Mouse (Mus musculus) left cerebral cortex, postnatal 10 days (tissue): ENCODE measurements at regions not wholly inside any gene's neighbourhood (a gene's known extent, or its start where the extent isn't known, plus 50 kb on each side); places are given as distances from the start of the nearest gene placed in this dataset.

Experiments used
- DNase-seq, 2 experiments: peaks; one replicate each; pipeline ENCODE4 v3.0.0; 2021 to 2022; ENCODE audit warnings: low spot score in 2 of 2, mixed read lengths in 1 of 2; ENCODE audit errors: extremely low spot score in 1 of 2
- intact Hi-C: fragments of 180-260 bp; cut with DNase I; formaldehyde crosslinking; loops from one replicate; pipeline ENCODE4 v1.15.1; 2025

DNA sequence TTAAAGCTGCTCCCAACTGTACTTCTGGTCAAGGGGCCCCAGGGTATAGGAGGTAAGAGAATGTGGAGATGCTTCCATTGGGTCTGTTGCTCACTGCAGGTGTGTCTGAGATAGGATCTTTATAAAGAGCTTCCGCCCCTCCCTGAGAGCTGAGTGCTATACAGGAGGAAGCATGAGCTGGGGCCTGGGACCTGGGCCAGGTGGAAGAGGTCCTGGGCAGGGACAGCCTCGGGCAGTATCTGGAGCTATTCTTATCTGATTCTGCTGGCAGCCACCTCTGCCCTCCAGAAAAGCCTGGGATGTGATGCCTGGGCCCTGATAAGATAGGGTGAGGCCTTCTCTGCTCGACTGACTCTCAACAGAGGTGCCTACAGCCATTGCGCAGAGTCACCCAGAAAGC, 203.3 kb downstream of the Opa1 start:
- DNase-seq = no peak
- intact Hi-C loops = no loop called here

DNA sequence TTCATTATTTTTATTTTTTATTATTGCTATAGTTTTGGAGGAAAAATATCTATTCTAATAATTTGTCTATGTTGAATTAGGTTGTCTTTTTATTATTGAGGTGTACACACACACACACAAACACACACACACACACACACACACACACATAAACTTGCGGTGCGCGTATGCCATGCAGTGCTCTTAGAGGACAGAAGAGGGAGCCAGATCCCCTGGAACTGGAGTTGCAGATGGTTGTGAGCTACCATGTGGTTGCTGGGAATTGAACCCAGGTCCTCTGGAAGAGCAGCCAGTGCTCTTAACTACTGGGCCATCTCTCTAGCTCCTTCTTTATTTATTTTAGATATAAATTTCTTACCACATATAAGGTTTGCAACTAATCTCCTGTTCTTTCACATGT, 206.0 kb downstream of the Opa1 start:
- intact Hi-C loops = no loop called here
- no peak for DNase-seq

DNA sequence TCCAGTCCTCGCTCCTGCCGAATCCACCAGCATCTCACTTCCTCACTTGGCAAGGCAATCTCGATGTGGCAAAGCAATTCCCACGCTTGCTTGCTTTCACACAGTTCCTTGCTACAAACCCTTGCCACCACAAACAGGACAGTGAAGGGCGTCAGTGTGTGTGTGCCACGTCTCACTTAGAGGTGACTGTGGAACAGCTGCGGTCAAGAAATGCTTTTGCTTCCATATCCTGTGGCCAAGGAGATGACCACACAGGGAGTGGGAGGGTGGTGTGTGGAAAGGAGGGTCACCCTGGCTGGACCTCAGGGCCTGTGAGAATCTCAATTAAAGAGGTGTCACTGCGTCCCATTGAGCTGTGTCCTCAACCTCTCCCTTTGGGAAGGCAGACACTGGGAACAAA, 207.4 kb downstream of the Opa1 start:
- intact Hi-C loops = no loop called here
- DNase-seq = no peak

DNA sequence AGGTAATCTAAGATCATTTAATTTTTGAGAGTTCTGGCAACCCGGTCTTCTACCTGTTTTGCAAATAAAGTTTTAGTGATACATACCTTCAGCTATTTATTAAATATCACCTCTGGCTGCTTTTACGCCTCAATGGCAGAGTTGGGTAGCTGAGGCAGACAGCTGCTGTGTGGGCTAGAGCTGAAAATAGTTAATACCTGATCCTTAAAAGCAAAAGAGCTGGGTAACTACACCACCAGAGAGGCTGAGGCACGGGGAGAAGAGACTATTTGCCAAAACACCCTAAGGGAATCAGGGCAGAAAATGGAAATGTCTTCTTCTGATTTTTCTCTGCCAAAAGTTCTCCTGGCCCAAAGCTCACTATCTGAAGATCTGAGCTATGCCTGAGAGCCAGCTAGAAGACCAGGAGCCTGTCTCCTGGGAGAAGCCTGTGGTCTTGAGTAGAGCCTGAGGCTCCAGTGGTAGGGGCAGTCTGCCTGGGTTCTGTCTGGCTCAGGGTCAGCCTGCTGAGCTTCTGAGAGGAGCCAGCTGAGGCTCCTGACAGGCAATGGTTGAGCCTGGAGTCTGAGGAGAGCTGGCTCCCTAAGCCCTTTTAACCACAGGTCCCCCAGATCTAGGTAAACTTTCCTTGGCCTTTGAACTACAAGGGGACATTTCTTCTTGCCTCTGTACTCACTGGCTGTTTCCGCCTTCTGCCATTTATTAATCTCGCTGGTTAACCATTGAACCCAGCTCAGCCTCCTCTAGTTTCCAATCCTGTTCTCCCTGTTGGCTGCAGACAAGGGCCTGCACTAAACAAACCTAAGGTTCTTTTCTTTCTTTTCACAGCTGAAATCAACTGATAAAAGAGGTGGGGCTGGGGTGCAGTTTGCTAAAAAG, 208.7 kb downstream of the Opa1 start:
- no peak for DNase-seq
- intact Hi-C loops = no loop called here

DNA sequence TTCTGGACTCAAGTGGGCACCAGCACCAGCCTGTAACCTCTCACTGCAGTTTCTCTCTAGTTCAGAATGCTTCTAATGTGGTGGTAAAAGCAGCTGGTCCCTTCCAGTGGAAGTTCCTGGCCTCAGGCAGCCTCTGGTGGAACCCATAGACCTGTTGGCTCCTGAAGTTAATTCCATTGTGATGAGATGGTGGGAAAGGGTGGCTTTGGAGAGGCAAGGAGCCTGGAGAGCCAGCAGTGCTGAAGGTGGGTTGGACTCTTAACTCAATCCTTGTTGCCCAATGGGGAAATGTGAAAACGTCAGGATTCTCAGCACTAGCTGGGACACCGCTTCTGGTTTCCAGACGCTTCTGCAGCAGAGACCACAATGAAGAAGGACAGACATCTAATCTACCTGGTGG, 210.9 kb downstream of the Opa1 start:
- DNase-seq = no peak
- intact Hi-C loops = no loop called here

DNA sequence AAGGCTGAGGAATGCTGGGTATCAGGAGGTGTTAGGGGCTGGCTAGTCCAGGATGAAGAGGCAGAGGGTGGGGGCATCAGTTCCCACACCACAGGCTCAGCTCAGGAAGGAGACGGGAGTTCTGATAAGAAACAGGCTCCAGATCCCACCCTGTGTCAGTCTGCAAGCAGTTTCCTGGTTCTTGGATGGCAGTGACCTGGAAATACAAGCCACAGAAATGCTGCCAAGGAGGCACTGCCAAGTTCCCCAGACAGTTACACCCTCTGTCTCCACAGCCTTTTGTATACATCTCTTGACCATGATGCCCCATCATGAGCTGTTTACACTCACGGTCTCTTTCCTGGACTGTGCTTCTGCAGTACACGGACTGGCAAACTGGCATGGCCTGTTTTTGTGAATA, 220.1 kb downstream of the Opa1 start:
- intact Hi-C loops = no loop called here
- DNase-seq = no peak

DNA sequence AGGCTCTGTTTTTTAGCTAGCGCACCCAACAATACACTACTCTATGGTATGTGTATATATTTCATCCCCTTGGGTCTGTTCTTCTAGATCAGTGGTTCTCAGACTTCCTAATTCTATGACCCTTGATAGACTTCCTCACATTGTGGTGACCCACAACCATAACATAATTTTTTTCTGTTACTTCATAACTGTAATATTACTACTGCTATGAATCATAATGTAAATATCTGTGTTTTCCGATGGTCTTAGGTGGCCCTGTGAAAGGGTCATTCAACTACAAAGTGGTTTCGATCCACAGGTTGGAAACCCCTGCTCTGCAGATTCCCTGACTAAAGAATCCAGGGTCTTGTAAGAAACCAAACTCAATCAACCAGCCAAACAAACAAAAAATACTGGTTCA, 220.8 kb downstream of the Opa1 start:
- DNase-seq = no peak
- intact Hi-C loops = no loop called here

DNA sequence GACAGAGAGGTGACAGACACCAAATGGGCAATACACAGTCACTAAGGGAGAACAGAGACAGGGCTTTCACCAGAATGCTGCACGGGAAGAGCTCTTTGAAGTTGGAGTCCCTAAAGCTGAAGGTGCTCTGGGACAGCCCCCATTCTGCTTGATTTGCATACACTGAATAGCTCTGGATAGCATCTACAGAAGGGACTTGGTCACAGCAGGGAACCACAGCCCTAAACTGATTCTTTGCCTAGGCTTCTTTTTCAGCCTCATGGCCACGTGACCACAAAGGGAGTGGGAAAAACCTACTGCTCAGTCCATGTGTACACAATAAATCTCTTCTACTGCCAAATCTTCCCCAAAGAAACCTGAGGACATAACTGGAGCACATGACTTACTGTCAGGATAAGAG, 221.3 kb downstream of the Opa1 start:
- intact Hi-C loops = no loop called here
- no peak for DNase-seq

DNA sequence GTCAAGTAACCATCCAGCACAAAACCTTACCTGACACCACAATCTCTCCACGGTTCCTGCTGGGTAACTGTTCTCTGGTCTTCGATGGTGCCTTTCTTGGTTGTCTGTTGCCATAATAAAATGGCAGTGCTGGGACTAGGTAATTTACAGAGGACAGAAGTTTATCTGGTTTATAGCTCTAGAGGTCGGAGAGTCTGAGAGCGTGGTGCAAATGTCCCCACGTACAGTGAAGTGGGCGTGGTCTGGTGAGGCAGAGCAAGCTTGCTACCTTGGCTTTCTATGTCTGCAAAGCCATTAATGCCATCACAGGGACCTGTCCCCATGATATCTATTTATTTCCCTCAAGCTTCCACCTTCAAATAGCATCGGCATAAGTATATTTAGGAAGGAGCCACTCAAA, 223.0 kb downstream of the Opa1 start:
- DNase-seq = no peak
- intact Hi-C loops = no loop called here

DNA sequence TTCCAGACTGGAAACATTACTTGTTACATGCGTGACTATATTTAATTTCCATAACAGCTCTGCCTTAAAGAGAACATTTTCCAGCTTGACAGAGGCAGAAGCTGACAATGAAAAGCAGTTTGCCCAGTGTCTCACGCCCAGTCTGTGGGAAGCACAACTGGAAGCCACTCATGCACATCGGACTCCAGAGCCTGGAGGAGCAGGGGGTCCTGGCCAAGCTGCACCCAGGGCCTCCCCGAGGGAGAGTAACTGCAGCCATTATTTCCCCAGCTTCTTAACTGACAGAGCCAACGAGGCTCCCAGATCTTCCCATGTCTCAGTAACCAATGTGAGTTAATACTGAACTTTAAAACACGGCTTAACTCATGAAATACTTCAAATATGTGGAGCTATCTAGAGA, 223.5 kb downstream of the Opa1 start:
- intact Hi-C loops = no loop called here
- DNase-seq = no peak

DNA sequence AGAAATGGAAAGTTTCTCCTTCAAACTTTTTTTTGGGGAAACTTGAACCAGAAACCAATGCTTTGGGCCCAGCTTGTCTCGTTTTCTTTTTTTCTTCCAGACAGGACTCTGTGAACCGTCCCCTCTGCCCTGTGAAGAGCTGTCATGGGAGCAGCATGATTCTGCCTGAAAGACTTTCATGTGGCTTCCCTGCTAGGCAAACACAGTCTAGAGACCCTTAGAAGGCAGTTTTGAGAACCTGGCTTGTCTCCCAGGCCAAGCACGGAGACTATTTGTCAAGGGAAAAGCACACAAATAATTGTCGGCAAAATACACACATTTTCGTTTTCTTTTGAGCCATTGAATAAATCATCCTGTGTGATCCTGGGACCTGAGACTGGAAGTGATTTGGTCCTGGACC, 228.7 kb downstream of the Opa1 start:
- intact Hi-C loops = no loop called here

DNA sequence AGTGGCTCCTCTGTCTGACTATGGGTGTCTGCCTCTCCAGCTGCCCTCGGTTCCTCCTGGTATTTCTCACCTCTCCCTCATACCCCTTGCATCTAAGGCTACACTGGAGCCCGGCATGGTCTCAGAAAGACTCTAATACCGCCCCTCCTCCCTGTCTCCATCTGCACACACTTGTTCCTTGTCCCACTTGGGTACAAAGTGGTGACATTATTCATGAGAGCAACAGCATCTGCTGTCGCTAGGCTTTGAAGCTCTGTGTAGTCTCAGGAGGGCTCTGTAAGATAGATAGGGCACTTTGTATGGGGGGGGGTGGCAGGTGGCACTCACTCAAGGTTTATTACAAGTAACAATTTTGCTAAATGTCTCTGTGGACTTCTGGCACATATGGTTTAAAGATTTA, 229.7 kb downstream of the Opa1 start:
- intact Hi-C loops = no loop called here
- no peak for DNase-seq

More for the DNA sequence above, 228.7 kb downstream of the Opa1 start:
- DNase-seq = no peak

DNA sequence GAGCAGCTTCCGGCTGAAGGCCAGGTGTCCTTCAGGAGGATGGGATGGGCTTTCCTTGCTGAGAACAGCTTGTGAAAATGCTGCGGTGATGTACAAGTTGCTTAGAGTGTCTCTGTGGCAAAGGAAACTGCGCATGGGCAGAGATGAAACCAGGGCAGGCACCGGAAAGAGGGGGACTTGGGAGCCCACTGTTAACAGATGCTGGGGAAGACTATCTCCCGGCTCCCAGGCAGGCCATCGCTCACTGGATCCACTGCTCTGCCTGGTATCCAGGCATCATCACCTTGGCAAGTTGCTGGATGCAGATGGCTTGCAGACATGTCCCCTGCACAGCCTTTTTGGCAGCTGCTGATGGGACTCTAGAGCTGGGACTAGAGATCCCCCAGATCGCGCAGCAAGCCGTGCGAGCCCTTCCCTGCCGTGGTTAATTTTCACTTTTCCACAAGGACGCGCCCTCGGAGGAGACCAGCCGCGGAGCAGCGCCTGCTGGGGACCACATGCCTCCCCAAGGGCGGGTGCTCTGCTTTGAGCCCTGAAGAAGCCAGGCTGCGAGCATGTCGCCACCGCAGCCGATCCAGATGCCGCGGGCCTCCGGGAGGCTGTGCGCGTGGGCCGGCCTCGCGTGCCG, 234.4 kb downstream of the Opa1 start:
- intact Hi-C loops = loop anchor here (1.0 kb wide), 1 partner anchor 41 kb away; no protein-coding TSS in a partner anchor
- peak in 1 of 2 experiments; percentile 65 for DNase-seq

DNA sequence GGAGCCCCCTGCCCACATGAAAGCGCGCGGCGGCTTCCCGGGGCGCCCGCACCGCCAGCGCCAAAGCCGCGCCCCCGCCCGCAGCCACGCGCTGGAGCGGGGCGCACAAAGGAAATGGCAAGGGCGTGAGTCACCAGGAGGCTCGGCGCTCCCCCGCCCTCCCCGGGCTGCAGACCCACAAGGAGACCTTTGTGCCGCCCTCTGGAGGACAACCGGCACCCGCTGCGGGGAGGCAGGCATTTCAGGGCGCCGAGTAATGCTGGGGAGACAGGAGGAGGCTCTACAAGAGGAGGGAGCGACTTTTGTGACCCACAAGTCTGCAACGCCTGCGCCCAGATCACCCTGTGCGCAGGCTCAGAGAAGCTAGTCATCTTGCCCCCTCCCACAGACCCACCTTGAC, 234.9 kb downstream of the Opa1 start:
- intact Hi-C loops = loop anchor here (1.0 kb wide), 1 partner anchor 42 kb away; no protein-coding TSS in a partner anchor
- peak; percentile 52 to 90 for DNase-seq

DNA sequence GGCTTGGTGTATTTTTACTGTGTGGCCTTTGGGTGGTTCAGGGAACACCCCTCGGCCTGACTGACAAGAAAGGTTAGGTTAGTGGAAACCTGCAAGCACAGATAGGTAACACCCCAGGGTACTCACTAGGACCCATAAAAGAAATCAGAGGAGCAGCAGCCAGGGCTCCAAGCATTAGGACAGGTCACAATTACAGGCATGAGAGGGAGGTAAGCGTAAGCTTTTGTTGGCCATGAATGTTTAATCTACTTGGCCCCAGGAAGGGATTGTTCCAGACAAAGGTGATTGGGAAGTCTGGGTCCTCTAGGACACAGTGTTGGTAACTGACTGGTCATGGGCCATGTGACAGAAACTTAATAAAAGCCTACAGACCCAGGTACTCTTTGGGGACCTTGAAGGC, 235.5 kb downstream of the Opa1 start:
- intact Hi-C loops = loop anchor here (1.0 kb wide), 1 partner anchor 42 kb away; no protein-coding TSS in a partner anchor
- no peak for DNase-seq

DNA sequence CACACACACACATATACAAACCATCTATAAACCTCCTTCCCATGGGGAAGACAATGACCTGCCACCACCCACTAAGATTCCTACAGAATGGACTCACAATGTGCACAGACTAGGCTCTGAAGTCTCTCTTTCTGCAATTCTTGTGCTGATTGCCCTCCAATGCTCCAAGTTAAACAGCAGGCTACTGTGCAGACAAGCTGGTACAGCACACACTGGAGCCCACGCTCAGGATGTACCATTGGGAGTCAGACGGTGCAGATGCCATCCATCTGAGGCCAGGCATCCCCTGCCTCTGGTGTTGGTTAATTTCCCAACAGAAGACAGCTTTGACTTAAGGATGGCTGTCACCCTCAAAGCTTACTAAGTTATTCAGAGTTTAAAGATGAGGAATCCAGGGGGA, 236.1 kb downstream of the Opa1 start:
- DNase-seq = no peak
- intact Hi-C loops = no loop called here

DNA sequence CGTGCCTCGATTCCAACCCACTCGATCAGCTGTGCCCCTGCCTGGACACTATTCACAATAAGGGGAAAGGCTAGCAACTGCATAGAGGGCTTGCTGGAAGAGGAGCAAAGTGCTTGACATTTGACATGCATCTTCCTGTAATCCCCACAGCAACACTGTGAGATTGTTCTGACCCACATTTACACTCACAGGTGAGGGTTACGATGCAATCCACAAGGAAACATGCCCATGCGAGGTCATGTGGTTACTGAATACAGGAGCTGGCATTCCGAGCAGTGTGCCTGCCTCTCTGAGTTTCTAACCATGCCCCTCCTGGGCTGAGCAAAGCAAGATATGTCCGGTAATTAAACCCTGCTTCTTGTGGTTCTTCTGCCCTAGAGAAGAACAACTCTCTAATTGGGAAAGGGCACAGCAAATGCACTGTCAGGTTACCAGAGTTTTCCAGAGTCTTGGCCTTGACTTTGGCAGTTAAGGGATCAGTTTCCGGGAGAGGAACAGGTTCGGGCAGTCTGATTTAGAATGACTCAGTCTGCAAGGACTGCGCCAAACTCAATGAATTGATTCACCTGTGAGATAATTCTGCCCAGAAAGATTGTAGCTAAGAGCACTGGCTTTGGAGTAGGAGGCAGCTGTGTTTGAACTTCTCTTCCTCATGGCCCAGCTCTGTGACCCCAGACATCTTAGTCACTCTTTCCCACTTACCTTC, 236.7 kb downstream of the Opa1 start:
- intact Hi-C loops = no loop called here
- no peak for DNase-seq

DNA sequence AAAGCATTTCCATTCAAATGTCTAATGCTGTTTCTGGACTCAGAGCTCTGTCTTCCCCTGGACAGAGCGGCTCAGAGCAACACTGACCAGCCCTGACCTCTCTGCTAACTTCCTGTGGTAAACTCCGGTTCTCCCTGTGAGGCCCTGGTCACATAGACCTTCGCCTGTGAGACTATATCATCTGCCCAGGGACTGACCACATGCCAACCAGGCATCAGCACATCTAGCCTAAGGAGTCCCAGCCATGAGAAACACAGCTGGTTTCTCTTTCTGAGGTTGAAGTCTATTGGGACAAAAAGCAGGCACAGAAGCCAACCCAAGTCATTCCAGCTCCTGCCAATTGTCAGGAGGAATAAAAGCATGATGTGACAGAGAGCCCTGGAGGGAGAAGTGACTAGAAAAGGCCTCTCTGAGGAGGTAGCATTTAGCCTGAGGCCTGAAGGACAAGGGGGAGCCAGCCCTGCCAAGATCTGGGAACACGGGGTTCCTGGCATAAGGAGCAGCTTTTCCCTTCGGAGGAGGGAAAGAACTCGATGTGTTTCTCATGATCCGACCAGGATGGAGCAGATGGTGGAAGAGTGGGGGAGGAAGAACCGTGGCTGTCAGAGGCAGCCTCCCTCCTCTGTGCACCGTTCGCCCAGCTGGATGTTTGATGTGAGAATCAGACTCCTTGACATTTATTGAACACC, 237.7 kb downstream of the Opa1 start:
- intact Hi-C loops = no loop called here
- DNase-seq = peak in 1 of 2 experiments; percentile 50

DNA sequence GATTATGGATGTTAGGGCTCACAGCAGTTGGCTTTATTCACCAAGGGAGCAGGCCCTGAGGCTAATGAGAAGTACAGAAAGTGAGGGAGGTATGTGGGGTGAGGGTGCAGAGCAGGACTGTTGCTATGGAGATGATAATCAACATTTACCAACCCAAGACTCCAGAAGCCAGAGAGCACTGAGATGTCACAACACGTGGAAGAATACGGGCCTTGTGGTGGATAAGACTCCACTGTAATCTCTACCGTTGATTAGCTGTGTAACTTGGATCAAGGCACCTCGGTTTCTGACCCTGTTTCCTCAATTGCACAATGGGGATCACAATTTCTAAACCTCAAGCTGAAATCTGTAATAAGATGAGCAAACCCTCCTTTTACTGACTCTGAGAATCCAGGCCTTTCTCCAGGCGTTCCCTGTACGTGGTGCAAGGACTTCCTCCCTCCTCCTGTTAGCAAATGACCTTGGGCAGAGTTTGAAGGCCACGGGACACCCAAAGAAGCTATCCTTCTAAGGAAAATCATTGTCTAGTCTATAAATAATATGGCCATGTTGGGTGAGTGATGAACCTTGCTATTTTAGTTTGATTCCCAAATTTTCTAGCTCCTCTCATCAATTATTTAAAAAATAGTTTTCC, 239.8 kb downstream of the Opa1 start:
- DNase-seq = no peak
- intact Hi-C loops = no loop called here
